Mouse (Mus musculus): ENCODE results near the gene 4930432M17Rik. TPM values are rescaled to one million over a fixed set of nuclear protein-coding genes. Genes with fewer than 3 reads are reported as not detected.

4930432M17Rik gene
- polyA plus RNA-seq, 2 experiments, result not detected

GRCm38 (mm10) chr3:121714461-121714860 is 43.9 kb downstream of the 4930432M17Rik start:
- H3K36me3 ChIP-seq (ENCODE audit: control insufficient read depth, insufficient read depth, low read length), result no peaks in the 10 kb centered on the region
- H3K27me3 ChIP-seq (ENCODE audit: control insufficient read depth, insufficient read depth, low read length), result no peaks in the 10 kb centered on the region
- H3K27ac ChIP-seq (replicated peaks; ENCODE audit: low read depth, low read length), result no peak overlapping the region
- H3K9me3 ChIP-seq (ENCODE audit: control insufficient read depth, low read length), result no peaks in the 10 kb centered on the region
- no peak overlapping the region for H3K9ac ChIP-seq (ENCODE audit: low read depth, low read length, severe bottlenecking)
- ATAC-seq (ENCODE audit: low FRiP score, low read depth) (no peak), DNase-seq (ENCODE audit: low spot score) (no peak)
- H3K4me2 ChIP-seq (replicated peaks; ENCODE audit: low read depth, low read length, severe bottlenecking), result no peak overlapping the region
- H3K4me1 ChIP-seq (ENCODE audit: control insufficient read depth, insufficient read depth, low read length), result peaks cover 11% of the 10 kb centered on the region; the same call in 1 of the 2 replicates
- no peak for TF ChIP-seq POLR2A (IDR thresholded peaks at IDR 0.05; ENCODE audit: borderline replicate concordance, extremely low read depth, insufficient read depth, insufficient read length)
- no peak overlapping the region for H3K4me3 ChIP-seq (replicated peaks; ENCODE audit: low read length)
- 87% methylated on average over 2 of the region's 2 CpGs for WGBS

GRCm38 (mm10) chr3:121715336-121715735 is 44.8 kb downstream of the 4930432M17Rik start:
- no peak for DNase-seq (ENCODE audit: low spot score)
- Histone ChIP-seq H3K4me3 (replicated peaks; ENCODE audit: low read length) (no peak overlapping the region), H3K4me2 (replicated peaks; ENCODE audit: low read depth, low read length, severe bottlenecking) (no peak overlapping the region), H3K9me3 (ENCODE audit: control insufficient read depth, low read length) (no peaks in the 10 kb centered on the region), H3K27ac (replicated peaks; ENCODE audit: low read depth, low read length) (no peak overlapping the region), H3K27me3 (ENCODE audit: control insufficient read depth, insufficient read depth, low read length) (no peaks in the 10 kb centered on the region), H3K36me3 (ENCODE audit: control insufficient read depth, insufficient read depth, low read length) (no peaks in the 10 kb centered on the region), H3K9ac (ENCODE audit: low read depth, low read length, severe bottlenecking) (no peak overlapping the region), H3K4me1 (ENCODE audit: control insufficient read depth, insufficient read depth, low read length) (peaks cover 11% of the 10 kb centered on the region; the same call in 1 of the 2 replicates)
- no peak for ATAC-seq (ENCODE audit: low FRiP score, low read depth)
- TF ChIP-seq POLR2A (IDR thresholded peaks at IDR 0.05; ENCODE audit: borderline replicate concordance, extremely low read depth, insufficient read depth, insufficient read length), result no peak

- ATAC-seq (ENCODE audit: low FRiP score, low read depth) (no peak), DNase-seq (ENCODE audit: low spot score) (no peak)
- Histone ChIP-seq H3K9ac (ENCODE audit: low read depth, low read length, severe bottlenecking) (no peak overlapping the region), H3K4me2 (replicated peaks; ENCODE audit: low read depth, low read length, severe bottlenecking) (no peak overlapping the region), H3K27me3 (ENCODE audit: control insufficient read depth, insufficient read depth, low read length) (no peaks in the 10 kb centered on the region), H3K9me3 (ENCODE audit: control insufficient read depth, low read length) (no peaks in the 10 kb centered on the region), H3K4me1 (ENCODE audit: control insufficient read depth, insufficient read depth, low read length) (peaks cover 11% of the 10 kb centered on the region; the same call in 1 of the 2 replicates), H3K27ac (replicated peaks; ENCODE audit: low read depth, low read length) (no peak overlapping the region), H3K4me3 (replicated peaks; ENCODE audit: low read length) (no peak overlapping the region), H3K36me3 (ENCODE audit: control insufficient read depth, insufficient read depth, low read length) (no peaks in the 10 kb centered on the region)
- WGBS, result 70% methylated on average over 6 of the region's 6 CpGs
- TF ChIP-seq POLR2A (IDR thresholded peaks at IDR 0.05; ENCODE audit: borderline replicate concordance, extremely low read depth, insufficient read depth, insufficient read length), result no peak
These were observed 45.3 kb downstream of the 4930432M17Rik start for GRCm38 (mm10) chr3:121715741-121716459.

GRCm38 (mm10) chr3:121716480-121716879 is 45.9 kb downstream of the 4930432M17Rik start:
- DNase-seq (ENCODE audit: low spot score) (no peak), ATAC-seq (ENCODE audit: low FRiP score, low read depth) (peak; percentile 27; the same call in 1 of the 2 replicates)
- Histone ChIP-seq H3K36me3 (ENCODE audit: control insufficient read depth, insufficient read depth, low read length) (no peaks in the 10 kb centered on the region), H3K4me1 (ENCODE audit: control insufficient read depth, insufficient read depth, low read length) (peaks cover 16% of the 10 kb centered on the region; the same call in 1 of the 2 replicates), H3K4me3 (replicated peaks; ENCODE audit: low read length) (no peak overlapping the region), H3K9ac (ENCODE audit: low read depth, low read length, severe bottlenecking) (no peak overlapping the region), H3K9me3 (ENCODE audit: control insufficient read depth, low read length) (no peaks in the 10 kb centered on the region), H3K27me3 (ENCODE audit: control insufficient read depth, insufficient read depth, low read length) (peaks cover under 1% of the 10 kb centered on the region; the same call in 1 of the 2 replicates), H3K4me2 (replicated peaks; ENCODE audit: low read depth, low read length, severe bottlenecking) (no peak overlapping the region), H3K27ac (replicated peaks; ENCODE audit: low read depth, low read length) (no peak overlapping the region)
- 79% methylated on average over 5 of the region's 5 CpGs for WGBS
- TF ChIP-seq POLR2A (IDR thresholded peaks at IDR 0.05; ENCODE audit: borderline replicate concordance, extremely low read depth, insufficient read depth, insufficient read length), result no peak

- TF ChIP-seq POLR2A (IDR thresholded peaks at IDR 0.05; ENCODE audit: borderline replicate concordance, extremely low read depth, insufficient read depth, insufficient read length), result no peak
- 38% methylated on average over 8 of the region's 8 CpGs for WGBS
- ATAC-seq (ENCODE audit: low FRiP score, low read depth), result no peak
- peak; percentile 70 for DNase-seq (ENCODE audit: low spot score)
- H3K36me3 ChIP-seq (ENCODE audit: control insufficient read depth, insufficient read depth, low read length), result no peaks in the 10 kb centered on the region
- H3K27me3 ChIP-seq (ENCODE audit: control insufficient read depth, insufficient read depth, low read length), result peaks cover 11% of the 10 kb centered on the region; the same call in 1 of the 2 replicates
- H3K9ac ChIP-seq (ENCODE audit: low read depth, low read length, severe bottlenecking), result no peak overlapping the region
- no peaks in the 10 kb centered on the region for H3K9me3 ChIP-seq (ENCODE audit: control insufficient read depth, low read length)
- H3K27ac ChIP-seq (replicated peaks; ENCODE audit: low read depth, low read length), result no peak overlapping the region
- H3K4me1 ChIP-seq (ENCODE audit: control insufficient read depth, insufficient read depth, low read length), result peaks cover 25% of the 10 kb centered on the region
- H3K4me2 ChIP-seq (replicated peaks; ENCODE audit: low read depth, low read length, severe bottlenecking), result no peak overlapping the region
- no peak overlapping the region for H3K4me3 ChIP-seq (replicated peaks; ENCODE audit: low read length)
These were observed 48.1 kb downstream of the 4930432M17Rik start for GRCm38 (mm10) chr3:121718679-121719078.

Measured in limb, embryonic 14.5 days (tissue).